Mouse (Mus musculus) embryonic stem cell, embryonic (primary cell): ENCODE measurements around the gene Mrpl3.

ENCODE experiments used
- CTCF ChIA-PET, 4 experiments: fragments of 300-600 bp in 2 of 4; fragments of 350-600 bp in 2 of 4; sonication (Branson Sonifier 250); formaldehyde crosslinking; loops; one replicate each; lab custom pipeline; 2022; ENCODE audit warnings: inconsistent platforms in 2 of 4; lab: Charles Lee
- POLR2A ChIA-PET, 4 experiments: fragments of 300-600 bp in 2 of 4; fragments of 350-600 bp in 2 of 4; sonication (Branson Sonifier 250); formaldehyde crosslinking; loops; one replicate each; lab custom pipeline; 2022; ENCODE audit warnings: antibody characterized with exemption in 4 of 4, inconsistent platforms in 1 of 4; lab: Charles Lee

Mrpl3 gene

DNA sequence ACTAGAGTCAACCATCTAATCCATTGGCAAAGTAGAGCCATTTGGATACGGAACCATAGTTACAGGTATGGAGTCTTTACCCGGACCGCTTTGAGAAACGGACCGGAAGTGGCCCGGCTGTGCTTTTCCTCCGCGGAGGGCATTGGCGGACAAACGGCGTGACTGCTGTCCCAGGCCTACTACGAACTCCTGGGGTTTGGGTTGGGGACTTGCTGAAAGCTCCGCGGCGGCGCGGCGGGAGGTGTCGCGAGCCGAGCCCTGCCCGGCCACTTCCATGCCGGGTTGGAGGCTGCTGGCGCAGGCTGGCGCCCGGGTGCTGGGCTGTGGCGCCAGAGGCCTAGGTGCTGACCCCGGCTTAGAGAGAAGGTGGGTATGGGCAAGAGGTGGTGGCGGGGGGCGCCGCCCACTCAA is at the start of gene Mrpl3:
Gene Mrpl3, plus strand, starts transcription at position 93 of the 411 bp plus-strand sequence.
- ChIA-PET POLR2A (interaction anchor here in 1 of 4 experiments (1.1 kb wide), 1 partner anchor 18 kb away, joined by 4 read pairs; no protein-coding TSS in a partner anchor), CTCF (no interaction called here)

DNA sequence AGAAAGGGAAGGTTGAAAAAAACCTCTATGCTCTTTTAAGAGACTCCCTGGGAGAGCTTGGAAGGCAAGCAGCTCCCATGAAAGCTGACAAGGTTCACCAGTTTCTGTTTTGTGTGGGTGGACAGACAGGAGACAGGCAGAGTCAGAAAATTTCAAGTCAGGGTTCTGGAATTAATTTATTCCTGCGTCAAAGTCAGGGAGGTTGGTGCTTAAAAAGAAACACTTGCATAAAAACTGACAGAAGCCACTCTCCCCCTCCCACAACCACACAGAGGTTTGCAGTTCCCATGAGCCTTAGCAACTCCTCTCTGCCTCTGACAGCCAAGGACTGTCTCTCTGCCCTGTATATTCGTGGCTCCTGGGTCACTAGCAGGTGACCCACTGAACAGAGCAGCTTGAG is 42.3 kb upstream of the Mrpl3 start:
- CTCF ChIA-PET = no interaction called here

GRCm38 (mm10) chr9:105018186-105018585 is 34.9 kb upstream of the Mrpl3 start:
- CTCF ChIA-PET = no interaction called here
- POLR2A ChIA-PET = interaction anchor here in 1 of 4 experiments (0.6 kb wide), 1 partner anchor 489 kb away, joined by 4 read pairs; no protein-coding TSS in a partner anchor

More for the DNA sequence above, 42.3 kb upstream of the Mrpl3 start:
- POLR2A ChIA-PET = no interaction called here

GRCm38 (mm10) chr9:105028311-105028710 is 24.7 kb upstream of the Mrpl3 start:
- CTCF ChIA-PET = no interaction called here
- POLR2A ChIA-PET = no interaction called here

GRCm38 (mm10) chr9:105032572-105032971 is 20.5 kb upstream of the Mrpl3 start:
- ChIA-PET POLR2A (no interaction called here), CTCF (no interaction called here)

- POLR2A ChIA-PET = no interaction called here
- CTCF ChIA-PET = no interaction called here
These were observed 19.4 kb upstream of the Mrpl3 start for GRCm38 (mm10) chr9:105033641-105034040.

DNA sequence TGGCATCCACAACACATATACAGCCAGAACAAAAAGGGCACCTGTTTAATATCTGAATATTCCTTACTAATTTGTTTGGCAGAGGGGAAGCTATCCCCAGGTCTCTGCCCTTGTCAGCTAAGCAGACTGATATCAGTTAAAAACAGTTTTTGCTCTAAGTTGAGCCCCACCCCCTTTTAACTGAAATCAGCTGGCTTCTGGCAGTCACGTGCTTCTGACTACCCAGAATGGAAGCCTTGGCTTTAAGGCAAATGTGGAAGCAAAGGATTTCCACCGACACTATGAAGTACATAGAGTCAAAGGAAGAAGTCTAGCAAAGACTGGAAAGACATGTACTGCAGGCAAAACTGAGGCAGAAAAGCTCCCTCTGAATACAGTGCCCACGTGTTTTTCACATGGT is 15.2 kb upstream of the Mrpl3 start:
- CTCF ChIA-PET = interaction anchor here in 1 of 4 experiments (0.6 kb wide), 1 partner anchor 1119 kb away, joined by 4 read pairs; no protein-coding TSS in a partner anchor

DNA sequence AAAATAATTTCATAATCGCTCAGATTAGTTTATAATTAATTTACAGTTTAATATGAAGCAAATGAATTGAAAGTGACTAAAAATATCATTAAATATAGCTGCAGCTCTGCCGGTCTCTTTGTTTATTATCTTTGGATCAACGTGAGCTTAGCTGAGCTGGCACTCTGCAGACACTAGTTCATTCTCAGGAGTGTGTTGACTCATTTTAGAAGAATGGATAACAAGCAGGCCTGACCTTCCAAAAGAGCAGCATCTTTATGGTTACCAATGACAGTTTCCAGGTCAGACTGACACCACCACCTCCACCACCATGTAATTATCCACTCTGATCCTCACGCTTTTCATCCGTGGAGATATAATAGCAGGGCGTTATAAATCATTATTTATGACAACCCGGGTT is 7.0 kb upstream of the Mrpl3 start:
- CTCF ChIA-PET = no interaction called here
- POLR2A ChIA-PET = no interaction called here

More for the DNA sequence above, 15.2 kb upstream of the Mrpl3 start:
- POLR2A ChIA-PET = no interaction called here

DNA sequence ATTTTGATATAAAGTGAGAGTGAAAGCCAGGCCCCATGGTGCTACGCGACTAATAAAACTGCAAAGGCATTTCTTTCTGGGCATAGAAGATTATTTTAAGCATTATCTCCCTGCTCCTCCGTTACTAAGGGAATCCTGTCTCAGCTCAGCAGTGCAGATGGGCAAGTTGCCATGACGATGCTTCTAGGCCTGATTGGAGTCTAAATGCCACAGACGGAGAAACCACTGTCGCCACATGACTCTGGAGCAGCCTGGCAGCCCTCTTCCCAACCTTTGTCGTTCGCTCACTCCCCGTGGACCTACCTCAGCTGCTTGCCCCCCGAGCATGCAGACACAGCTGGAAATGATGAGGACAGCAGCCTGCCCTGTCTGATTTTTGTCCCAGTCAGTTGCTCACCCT is 4.7 kb upstream of the Mrpl3 start:
- POLR2A ChIA-PET = interaction anchor here in 1 of 4 experiments (1.0 kb wide), 1 partner anchor 8 kb away, joined by 4 read pairs; no protein-coding TSS in a partner anchor

GRCm38 (mm10) chr9:105049636-105050035 is 3.4 kb upstream of the Mrpl3 start:
- POLR2A ChIA-PET = no interaction called here
- CTCF ChIA-PET = interaction anchor here in 1 of 4 experiments (0.6 kb wide), 1 partner anchor 208 kb away, joined by 4 read pairs; no protein-coding TSS in a partner anchor

More for the DNA sequence above, 4.7 kb upstream of the Mrpl3 start:
- CTCF ChIA-PET = no interaction called here

DNA sequence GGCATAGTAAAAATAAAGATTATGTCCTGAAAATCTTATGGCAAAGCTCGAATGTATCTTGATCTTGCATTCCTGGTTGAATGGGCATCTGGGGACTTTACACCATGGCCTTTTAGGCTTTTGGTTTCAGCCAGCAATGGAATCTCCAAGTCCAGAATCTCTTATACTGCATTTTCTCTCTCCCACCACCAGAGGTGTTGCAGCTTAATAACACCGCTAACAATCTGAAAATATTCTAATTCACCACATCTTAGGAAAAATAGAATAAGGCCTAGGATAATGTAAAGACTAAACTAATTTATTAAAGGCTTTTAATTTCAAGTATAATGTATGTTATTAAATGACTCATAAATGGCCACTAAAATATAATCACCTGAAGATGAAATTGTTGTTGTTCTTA is 2.8 kb upstream of the Mrpl3 start:
- ChIA-PET CTCF (interaction anchor here in 1 of 4 experiments (0.6 kb wide), 1 partner anchor 209 kb away, joined by 4 read pairs; no protein-coding TSS in a partner anchor), POLR2A (no interaction called here)

GRCm38 (mm10) chr9:105053812-105054211 is 773 bp downstream of the Mrpl3 start:
- CTCF ChIA-PET = no interaction called here
- POLR2A ChIA-PET = interaction anchor here in 1 of 4 experiments (1.1 kb wide), 1 partner anchor 19 kb away, joined by 4 read pairs; no protein-coding TSS in a partner anchor

DNA sequence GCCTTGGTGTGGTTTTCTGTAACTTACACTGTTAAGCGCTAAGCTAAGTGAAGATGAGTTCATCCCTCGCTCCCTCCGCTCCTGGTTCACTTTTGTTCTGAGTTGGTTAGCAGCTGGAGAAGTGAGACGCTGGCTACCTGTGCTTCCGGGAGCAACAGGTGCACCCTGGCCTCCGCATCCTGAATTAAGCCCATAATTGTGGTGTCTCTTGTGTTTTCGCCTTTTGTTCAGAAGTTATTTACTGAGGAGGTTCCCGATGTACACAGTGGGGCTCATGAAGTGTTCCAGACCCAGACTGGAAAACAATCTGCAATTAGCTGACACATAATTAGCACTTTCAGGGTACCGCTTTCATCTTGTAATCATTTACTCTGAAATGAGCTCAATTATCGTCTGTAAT is 16.1 kb downstream of the Mrpl3 start:
- ChIA-PET CTCF (interaction anchor here in 1 of 4 experiments (0.7 kb wide), 1 partner anchor 45 kb away, joined by 3 read pairs; no protein-coding TSS in a partner anchor), POLR2A (interaction anchor here in 2 of 4 experiments (1.0 to 2.0 kb wide), 4 partner anchors 9 to 63 kb away, joined by 3 to 5 read pairs (median 4); partner anchors contain the start of gene Nudt16 (in 1 of the 2))

GRCm38 (mm10) chr9:105072991-105073748 is 20.1 kb downstream of the Mrpl3 start:
- POLR2A ChIA-PET = interaction anchor here in 1 of 4 experiments (0.8 kb wide), 1 partner anchor 322 kb away, joined by 3 read pairs; the partner anchor contains the start of genes Aste1 and Nek11
- CTCF ChIA-PET = no interaction called here

DNA sequence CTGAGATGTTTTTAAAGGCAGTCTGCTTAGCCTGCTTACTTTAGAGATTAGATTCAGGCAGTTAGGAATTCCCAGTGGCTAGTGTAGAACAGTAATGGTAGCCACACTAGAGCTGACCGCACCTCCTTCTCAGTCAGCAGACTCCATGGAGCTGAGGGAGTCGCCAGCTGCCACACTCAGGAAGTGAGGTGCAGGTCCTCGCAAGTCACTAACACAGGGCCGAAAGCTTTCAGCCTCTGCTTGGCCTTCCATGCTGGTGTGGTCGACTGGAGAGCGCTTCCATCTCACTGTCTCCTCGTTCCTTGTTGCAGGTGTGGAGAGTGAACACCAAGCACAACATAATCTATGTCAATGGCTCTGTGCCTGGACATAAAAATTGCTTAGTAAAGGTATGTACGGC is 21.8 kb downstream of the Mrpl3 start:
- POLR2A ChIA-PET = no interaction called here
- CTCF ChIA-PET = no interaction called here

DNA sequence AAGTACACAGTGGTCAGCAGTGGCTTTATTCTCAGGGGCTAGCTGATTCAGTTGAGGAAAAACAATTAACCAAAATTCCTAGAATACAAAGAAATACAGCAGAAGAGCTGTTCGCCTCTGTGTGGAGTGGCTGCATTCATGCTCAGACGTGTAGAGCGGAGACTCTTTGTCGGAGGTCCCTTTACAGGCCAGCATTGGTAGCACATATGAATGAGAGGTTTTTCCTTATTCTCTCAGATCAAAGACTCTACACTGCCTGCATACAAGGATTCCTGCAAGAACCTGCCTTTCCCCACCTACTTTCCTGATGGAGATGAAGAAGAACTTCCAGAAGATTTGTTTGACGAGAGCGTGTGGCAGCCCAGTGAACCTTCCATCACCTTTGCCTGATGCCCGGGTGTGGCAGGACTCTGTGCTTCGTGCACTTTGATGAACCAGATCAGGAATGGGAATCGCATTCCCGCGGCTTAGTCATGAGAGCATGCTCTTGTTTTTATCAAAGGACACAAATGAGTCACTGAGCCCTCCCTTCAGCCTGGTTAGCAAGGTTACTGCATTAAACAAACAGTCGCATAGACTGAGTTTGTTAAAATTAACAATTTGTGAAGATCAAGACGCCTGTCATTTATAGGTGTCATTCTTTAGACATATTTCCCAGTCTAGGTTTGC is 23.9 kb downstream of the Mrpl3 start:
- ChIA-PET CTCF (no interaction called here), POLR2A (no interaction called here)

DNA sequence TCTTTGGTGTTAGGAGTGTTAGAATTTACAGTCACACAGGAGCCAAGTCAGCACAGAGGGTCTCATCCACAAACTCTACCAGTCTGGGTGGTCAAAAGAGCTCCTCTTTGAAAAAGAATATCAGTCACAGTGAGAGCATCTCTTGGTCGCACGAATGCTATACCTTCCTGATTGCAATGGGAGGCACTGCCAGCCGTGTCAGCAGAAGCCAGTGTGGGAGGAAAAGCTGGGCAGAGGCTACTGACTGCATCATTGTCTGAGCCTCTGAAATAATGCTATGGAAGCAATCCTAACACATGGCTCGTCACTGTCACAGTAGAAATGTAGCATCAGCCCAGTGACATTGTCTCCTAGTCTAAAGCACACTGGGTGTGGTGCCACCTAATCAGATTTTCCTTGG is 25.4 kb downstream of the Mrpl3 start:
- ChIA-PET CTCF (no interaction called here), POLR2A (interaction anchor here in 3 of 4 experiments (0.5 to 1.4 kb wide), 3 partner anchors 9 to 22 kb away, joined by 3 to 5 read pairs (median 4); no protein-coding TSS in a partner anchor)

GRCm38 (mm10) chr9:105080246-105080645 is 27.2 kb downstream of the Mrpl3 start:
- ChIA-PET CTCF (no interaction called here), POLR2A (interaction anchor here in 1 of 4 experiments (1.3 kb wide), 1 partner anchor 11 kb away, joined by 3 read pairs; no protein-coding TSS in a partner anchor)

GRCm38 (mm10) chr9:105100807-105101570 is 48.0 kb downstream of the Mrpl3 start:
- ChIA-PET POLR2A (interaction anchor here in 3 of 4 experiments (0.6 to 0.7 kb wide), 4 partner anchors 23 to 541 kb away, joined by 3 to 4 read pairs (median 4); no protein-coding TSS in a partner anchor), CTCF (no interaction called here)
